Mouse (Mus musculus) limb, embryonic 12.5 days (tissue): ENCODE measurements around the gene Hip1. TPM values are rescaled to one million over a fixed set of nuclear protein-coding genes. Genes with fewer than 3 reads are reported as not detected.

Experiments
- ATAC-seq: fragments of 200-750 bp; cut with Nextera tagmentation; 2 replicates; pipeline ENCODE4 v1.8.0; 2017; ENCODE audit warnings: low read depth, moderate TSS enrichment; ENCODE audit not compliant: insufficient number of reproducible peaks, insufficient read depth, low FRiP score, low TSS enrichment
- H3K27ac ChIP-seq: fragments of 300-500 bp; sonication (generic); 2 replicates; pipeline ENCODE4 v1.5.1; 2016; ENCODE audit warnings: mild to moderate bottlenecking, moderate library complexity
- H3K27me3 ChIP-seq: fragments of 300-500 bp; sonication (generic); 2 replicates; pipeline ENCODE4 v1.6.1; 2016; ENCODE audit warnings: mild to moderate bottlenecking, moderate library complexity
- H3K36me3 ChIP-seq: fragments of 300-500 bp; sonication (generic); 2 replicates; pipeline ENCODE4 v1.6.1; 2016; ENCODE audit warnings: mild to moderate bottlenecking, moderate library complexity
- H3K4me1 ChIP-seq: fragments of 300-500 bp; sonication (generic); replicated peaks from 2 replicates; pipeline ENCODE4 v1.6.1; 2016
- H3K4me2 ChIP-seq: fragments of 300-500 bp; sonication (generic); 2 replicates; pipeline ENCODE4 v1.6.1; 2016; ENCODE audit warnings: mild to moderate bottlenecking, moderate library complexity
- H3K4me3 ChIP-seq: fragments of 300-500 bp; sonication (generic); replicated peaks from 2 replicates; pipeline ENCODE4 v1.5.1; 2016; ENCODE audit warnings: mild to moderate bottlenecking
- H3K9ac ChIP-seq: fragments of 300-500 bp; sonication (generic); replicated peaks from 2 replicates; pipeline ENCODE4 v1.6.1; 2016; ENCODE audit warnings: mild to moderate bottlenecking, moderate library complexity
- H3K9me3 ChIP-seq: fragments of 300-500 bp; sonication (generic); 2 replicates; pipeline ENCODE4 v1.6.1; 2016; ENCODE audit warnings: mild to moderate bottlenecking, moderate library complexity
- WGBS: fragments of 180-500 bp; shearing (Covaris S2); methylation state at CpG from one replicate; pipeline ENCODE4 v1.1.7; 2016; 5-methylcytosine and 5-hydroxymethylcytosine counted together
- polyA plus RNA-seq: library from polyadenylated mRNA; unstranded; fragments of >200 nt; fragmentation: Nextera tagmentation; extraction: Ambion mirVana; gene quantifications from 2 replicates; pipeline ENCODE4 v1.2.1, GENCODE M21; 2016

Gene Hip1
- polyA plus RNA-seq, 1 experiment from 2014 or later = 50.7 TPM

DNA sequence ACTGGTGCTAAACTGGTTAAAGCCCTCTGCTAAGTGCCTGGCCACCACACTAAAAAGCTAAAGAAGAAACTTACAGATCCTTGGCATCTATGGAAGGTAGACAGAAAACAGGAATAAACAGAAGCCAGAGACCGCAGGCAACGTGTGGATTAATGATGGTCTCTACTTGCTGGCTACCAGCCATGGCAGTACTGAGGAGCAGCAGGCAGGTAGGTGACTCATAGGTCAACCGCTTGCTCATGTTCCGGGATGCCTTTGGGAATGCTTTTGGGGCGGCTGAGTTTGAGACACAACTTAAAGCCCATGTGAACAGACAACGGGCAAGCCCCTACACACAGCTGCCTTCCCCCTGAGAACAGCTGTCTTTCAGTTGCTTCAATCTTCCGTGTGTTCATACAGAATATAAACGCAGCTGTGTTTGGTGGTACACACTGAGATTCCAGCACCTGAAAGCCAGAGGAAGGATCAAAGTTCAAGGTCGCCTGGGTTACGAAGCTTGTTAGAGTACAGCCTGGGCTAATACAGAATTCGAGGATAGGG lies 13.5 kb downstream of the Hip1 start:
- Histone ChIP-seq H3K27me3 (no peaks in the 10 kb centered on the region), H3K9ac (no peak overlapping the region), H3K4me3 (no peak overlapping the region), H3K4me1 (0 out of 2 replicates have a peak, but pooled peaks cover 3% of the 10 kb centered on the region), H3K27ac (no peak overlapping the region), H3K9me3 (no peaks in the 10 kb centered on the region), H3K36me3 (0 out of 2 replicates have a peak, but pooled peaks cover 15% of the 10 kb centered on the region), H3K4me2 (no peak overlapping the region)
- ATAC-seq = no peak
- 84% methylated on average over 11 of the region's 11 CpGs for WGBS

DNA sequence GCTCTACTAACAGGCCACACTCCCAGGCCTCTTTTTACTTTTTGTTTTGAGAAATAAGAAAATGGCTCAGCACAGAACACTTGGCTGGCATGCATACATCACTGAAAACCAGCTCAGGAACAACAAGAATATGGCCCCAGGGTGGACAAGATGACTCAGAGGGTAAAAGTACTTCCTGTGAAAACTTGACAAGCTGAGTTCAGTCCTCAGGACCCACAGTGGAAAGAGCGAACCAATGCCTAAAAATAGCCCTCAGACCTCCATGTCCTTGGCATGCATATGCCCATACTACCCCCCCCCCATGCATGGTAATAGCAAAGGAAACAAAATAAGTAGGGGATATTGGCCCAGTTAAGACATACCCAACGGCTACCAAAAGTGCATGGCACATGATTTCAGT lies 15.0 kb downstream of the Hip1 start:
- H3K27ac ChIP-seq = no peak overlapping the region
- H3K4me1 ChIP-seq = peaks cover 10% of the 10 kb centered on the region
- no peak overlapping the region for H3K9ac ChIP-seq
- H3K9me3 ChIP-seq = no peaks in the 10 kb centered on the region
- no peaks in the 10 kb centered on the region for H3K27me3 ChIP-seq
- H3K4me2 ChIP-seq = no peak overlapping the region
- no peak for ATAC-seq
- 0 out of 2 replicates have a peak, but pooled peaks cover 15% of the 10 kb centered on the region for H3K36me3 ChIP-seq
- H3K4me3 ChIP-seq = no peak overlapping the region
- WGBS = 91% methylated on average over 2 of the region's 2 CpGs

DNA sequence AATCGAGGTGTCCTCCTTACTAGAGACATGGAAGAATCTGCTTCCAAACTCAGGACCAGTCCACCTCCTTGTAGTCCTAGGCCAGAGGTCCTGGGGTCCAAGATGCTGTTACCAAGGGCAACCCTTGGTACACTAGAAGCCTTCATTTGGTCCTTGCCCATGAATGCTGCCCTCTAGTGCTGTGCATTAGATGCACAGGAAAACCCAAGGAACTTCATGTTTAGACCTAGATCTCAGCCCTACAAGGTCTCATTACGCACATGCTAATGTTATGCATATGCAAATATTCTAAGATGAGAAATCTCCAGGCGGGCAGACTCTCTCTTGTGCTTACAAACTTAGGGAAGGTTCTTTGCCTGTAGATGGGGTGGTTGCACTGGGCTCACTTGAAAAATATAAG lies 15.6 kb downstream of the Hip1 start:
- no peaks in the 10 kb centered on the region for H3K9me3 ChIP-seq
- peaks cover 14% of the 10 kb centered on the region for H3K4me1 ChIP-seq
- H3K36me3 ChIP-seq = 0 out of 2 replicates have a peak, but pooled peaks cover 15% of the 10 kb centered on the region
- no peak overlapping the region for H3K4me2 ChIP-seq
- no peak overlapping the region for H3K4me3 ChIP-seq
- H3K9ac ChIP-seq = no peak overlapping the region
- 79% methylated on average over 3 of the region's 3 CpGs for WGBS
- no peaks in the 10 kb centered on the region for H3K27me3 ChIP-seq
- no peak for ATAC-seq
- no peak overlapping the region for H3K27ac ChIP-seq

DNA sequence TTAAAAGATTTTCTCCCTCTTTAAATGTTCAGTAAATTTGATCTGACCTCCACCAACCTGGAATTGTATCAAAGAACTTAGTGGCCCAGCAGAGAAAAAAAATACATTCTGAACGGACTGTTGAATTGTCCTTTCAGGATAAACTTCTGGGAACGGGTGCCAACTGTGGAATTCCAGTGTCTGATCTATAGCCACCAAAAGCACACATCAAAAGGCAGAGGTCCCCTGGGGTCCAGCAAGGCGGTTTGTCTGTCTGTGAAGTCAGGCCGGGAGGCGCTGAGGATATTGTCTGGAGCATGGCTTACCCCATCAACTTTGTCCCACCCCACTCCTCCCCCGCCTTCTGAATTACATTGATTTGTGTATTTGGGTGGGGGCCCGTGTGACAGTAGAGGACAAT lies 16.9 kb downstream of the Hip1 start:
- 36% methylated on average over 7 of the region's 7 CpGs for WGBS
- H3K4me3 ChIP-seq = no peak overlapping the region
- no peak overlapping the region for H3K27ac ChIP-seq
- no peak overlapping the region for H3K9ac ChIP-seq
- H3K4me2 ChIP-seq = no peak overlapping the region
- H3K27me3 ChIP-seq = no peaks in the 10 kb centered on the region
- peaks cover 14% of the 10 kb centered on the region for H3K4me1 ChIP-seq
- ATAC-seq = no peak
- H3K36me3 ChIP-seq = 0 out of 2 replicates have a peak, but pooled peaks cover 15% of the 10 kb centered on the region
- peaks cover 4% of the 10 kb centered on the region; the same call in 1 of the 2 replicates for H3K9me3 ChIP-seq

DNA sequence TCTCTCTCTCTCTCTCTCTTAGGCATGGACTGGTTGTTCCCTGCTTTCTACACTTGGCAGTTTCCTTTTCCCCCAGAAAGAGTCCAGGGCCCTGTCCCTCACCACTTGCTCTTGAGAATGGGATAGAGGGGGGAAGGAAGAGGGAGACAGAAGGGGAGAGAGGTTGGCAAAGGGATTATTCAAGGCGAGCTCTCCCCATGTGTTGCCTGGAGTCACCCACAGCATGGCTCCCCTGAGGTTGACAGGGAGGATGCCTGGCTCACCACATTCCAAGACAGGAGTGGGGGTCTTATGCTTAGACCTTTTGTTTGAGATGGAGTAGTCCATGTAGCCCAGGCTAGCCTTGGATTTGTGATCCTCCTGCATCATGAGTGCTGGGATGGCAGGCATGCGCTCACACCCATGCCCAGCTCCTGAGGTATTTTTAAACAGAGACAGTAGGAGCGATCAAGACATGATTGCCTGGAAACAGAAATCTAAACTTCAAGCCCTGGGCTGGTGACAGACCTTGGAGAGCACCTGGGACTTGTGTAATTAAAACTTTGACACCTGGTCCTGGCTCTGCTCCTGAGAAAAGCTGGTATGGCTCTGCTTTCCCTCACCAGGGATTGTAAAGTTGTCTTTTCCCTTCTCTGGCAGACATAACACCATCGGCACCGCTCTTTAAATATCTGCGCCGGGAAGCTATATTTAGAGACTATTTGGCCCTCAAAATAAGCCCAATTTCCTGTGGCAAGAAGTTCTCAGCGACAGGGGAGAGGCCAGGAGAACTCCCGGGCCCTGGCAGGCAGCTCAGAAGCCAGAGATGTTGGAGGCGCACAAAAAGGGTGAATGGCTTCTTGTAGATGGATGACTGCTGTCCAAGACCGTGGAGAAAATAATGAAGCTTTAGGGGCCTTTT lies 20.0 kb downstream of the Hip1 start:
- Histone ChIP-seq H3K4me3 (no peak overlapping the region), H3K27ac (no peak overlapping the region), H3K9ac (no peak overlapping the region), H3K36me3 (0 out of 2 replicates have a peak, but pooled peaks cover 7% of the 10 kb centered on the region), H3K4me2 (no peak overlapping the region; the same call in 1 of the 2 replicates), H3K9me3 (peaks cover 4% of the 10 kb centered on the region; the same call in 1 of the 2 replicates), H3K27me3 (no peaks in the 10 kb centered on the region), H3K4me1 (peaks cover 12% of the 10 kb centered on the region)
- ATAC-seq = no peak
- 44% methylated on average over 11 of the region's 11 CpGs for WGBS

DNA sequence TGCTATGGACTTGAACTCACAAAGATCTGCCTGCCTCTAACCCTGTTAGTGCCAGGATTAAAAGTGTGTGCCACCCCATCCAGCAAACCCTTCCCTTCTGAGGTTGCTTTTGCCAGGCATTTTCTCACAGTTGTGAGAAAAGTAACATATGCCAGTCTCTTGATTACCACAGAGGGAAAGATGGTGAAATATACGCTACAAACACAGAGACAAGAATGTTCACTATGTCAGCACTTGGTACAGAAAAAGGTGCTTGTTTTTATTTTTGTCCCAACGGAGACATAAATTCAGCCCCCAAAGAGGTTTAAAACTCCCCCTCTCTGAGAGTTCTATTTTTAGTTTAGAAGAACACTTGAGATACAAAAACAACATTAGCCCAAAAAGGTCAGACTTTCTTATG lies 20.8 kb downstream of the Hip1 start:
- Histone ChIP-seq H3K9me3 (peaks cover 4% of the 10 kb centered on the region; the same call in 1 of the 2 replicates), H3K4me2 (no peak overlapping the region), H3K9ac (no peak overlapping the region), H3K27ac (no peak overlapping the region), H3K4me3 (no peak overlapping the region), H3K36me3 (0 out of 2 replicates have a peak, but pooled peaks cover 7% of the 10 kb centered on the region), H3K4me1 (peaks cover 12% of the 10 kb centered on the region), H3K27me3 (no peaks in the 10 kb centered on the region)
- WGBS = 89% methylated on average over 2 of the region's 2 CpGs
- no peak for ATAC-seq

DNA sequence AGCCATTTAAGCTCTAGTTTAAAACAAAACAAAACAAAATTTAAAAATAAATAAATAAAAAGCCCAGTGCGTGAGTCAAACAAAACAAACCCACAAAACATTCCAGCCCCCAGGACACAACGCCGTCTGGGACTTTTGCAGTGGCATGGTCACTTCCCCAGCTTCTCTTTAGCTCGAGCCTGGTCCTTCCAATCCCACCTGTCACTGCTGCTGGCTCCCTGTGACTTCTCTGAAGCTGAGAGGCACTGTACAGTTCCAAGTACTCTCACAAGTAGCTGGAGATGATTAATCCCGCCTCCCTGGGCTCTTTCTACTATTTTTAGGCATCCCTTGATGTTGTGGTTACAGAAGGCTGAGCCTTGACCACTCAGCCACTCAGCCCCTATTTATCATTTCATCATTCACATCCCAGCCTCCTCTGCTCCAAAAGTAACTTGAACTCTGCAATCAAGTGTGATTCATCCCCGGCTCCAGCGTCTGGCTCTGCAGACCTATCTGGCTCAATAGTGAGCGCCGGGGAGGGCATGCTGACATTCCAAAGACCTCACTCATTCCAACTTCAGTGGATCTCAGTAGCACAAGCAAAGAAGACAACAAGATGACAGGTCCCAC lies 22.7 kb downstream of the Hip1 start:
- ATAC-seq = no peak
- Histone ChIP-seq H3K36me3 (0 out of 2 replicates have a peak, but pooled peaks cover 4% of the 10 kb centered on the region), H3K27me3 (no peaks in the 10 kb centered on the region), H3K9ac (no peak overlapping the region), H3K9me3 (peaks cover 4% of the 10 kb centered on the region; the same call in 1 of the 2 replicates), H3K4me1 (peaks cover 12% of the 10 kb centered on the region), H3K4me2 (no peak overlapping the region), H3K4me3 (no peak overlapping the region), H3K27ac (no peak overlapping the region)
- WGBS = 78% methylated on average over 9 of the region's 9 CpGs

DNA sequence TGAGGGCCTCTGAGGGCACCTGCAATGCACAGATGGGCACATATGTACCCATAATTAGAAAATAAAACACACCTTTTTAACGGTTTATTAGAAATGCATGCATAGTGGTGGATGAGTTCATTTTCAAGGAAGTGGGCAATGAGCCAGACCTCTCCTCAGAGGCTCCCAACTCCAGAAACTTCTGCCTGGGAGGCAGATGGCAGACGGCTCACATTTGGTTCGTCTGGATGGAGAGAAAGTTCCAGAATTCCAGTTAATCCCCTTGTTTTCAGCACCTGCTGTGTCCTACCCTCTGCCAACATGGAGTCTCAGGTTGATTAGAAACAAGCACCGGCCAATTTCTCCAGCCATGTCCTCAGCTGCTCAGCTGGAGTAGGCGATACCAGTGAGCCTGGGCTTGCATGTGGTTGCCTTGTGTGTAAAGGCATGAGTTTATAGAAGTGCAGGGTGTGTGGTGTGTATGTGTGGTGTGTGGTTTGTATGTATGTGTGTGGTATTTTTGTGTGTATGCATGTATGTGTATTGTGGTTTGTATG lies 27.5 kb downstream of the Hip1 start:
- Histone ChIP-seq H3K36me3 (peaks cover 18% of the 10 kb centered on the region), H3K27ac (no peak overlapping the region), H3K4me3 (no peak overlapping the region), H3K27me3 (no peaks in the 10 kb centered on the region), H3K9me3 (peaks cover 16% of the 10 kb centered on the region), H3K4me2 (no peak overlapping the region), H3K4me1 (no peaks in the 10 kb centered on the region), H3K9ac (no peak overlapping the region)
- 84% methylated on average over 5 of the region's 5 CpGs for WGBS
- ATAC-seq = no peak

DNA sequence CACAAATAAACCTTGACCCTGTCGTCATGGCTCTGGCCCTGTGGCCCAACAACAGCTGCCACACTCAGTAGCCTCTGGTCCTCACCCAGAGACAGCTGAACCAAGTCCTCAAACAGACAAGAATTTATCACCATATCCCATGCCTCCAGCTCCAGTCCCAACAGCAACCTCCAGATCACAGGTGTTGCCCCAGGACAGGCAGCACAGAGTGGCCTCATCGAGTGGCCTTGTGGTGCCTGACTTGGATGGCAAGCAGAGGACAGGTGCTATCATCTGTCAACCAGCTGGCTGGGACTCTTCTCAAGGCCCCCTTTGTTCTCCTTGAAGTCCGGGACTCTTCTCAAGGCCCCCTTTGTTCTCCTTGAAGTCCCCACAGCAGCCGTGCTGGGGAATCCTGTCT lies 31.8 kb downstream of the Hip1 start:
- H3K9me3 ChIP-seq = peaks cover 16% of the 10 kb centered on the region
- WGBS = 53% methylated on average over 4 of the region's 4 CpGs
- H3K27me3 ChIP-seq = no peaks in the 10 kb centered on the region
- no peak overlapping the region for H3K4me3 ChIP-seq
- ATAC-seq = no peak
- no peak overlapping the region for H3K27ac ChIP-seq
- H3K4me1 ChIP-seq = peaks cover 10% of the 10 kb centered on the region
- H3K36me3 ChIP-seq = peaks cover 18% of the 10 kb centered on the region
- H3K4me2 ChIP-seq = no peak overlapping the region
- no peak overlapping the region for H3K9ac ChIP-seq

DNA sequence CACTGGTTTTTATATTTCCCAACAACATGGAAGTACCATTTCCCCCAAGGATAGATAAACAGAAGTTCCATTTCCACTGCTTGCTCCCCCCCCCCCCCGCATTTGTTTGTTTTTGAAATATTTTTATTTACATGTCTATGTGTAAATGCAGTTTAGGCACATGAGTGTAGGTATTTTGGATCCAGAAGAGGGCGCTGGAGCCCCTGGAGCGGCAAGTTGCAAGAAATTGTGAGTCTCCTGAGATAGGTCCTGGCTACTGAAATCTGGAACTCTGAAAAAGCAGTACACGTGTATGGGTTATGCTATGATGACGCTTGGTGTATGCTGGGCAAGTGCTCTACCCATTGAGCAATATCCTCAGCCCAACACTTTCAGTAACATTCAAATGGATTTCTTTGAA lies 33.8 kb downstream of the Hip1 start:
- Histone ChIP-seq H3K4me3 (no peak overlapping the region), H3K9me3 (peaks cover 13% of the 10 kb centered on the region), H3K9ac (no peak overlapping the region), H3K4me1 (peaks cover 29% of the 10 kb centered on the region), H3K36me3 (peaks cover 7% of the 10 kb centered on the region), H3K27me3 (no peaks in the 10 kb centered on the region), H3K4me2 (no peak overlapping the region), H3K27ac (no peak overlapping the region)
- ATAC-seq = no peak
- WGBS = 58% methylated on average over 5 of the region's 5 CpGs

DNA sequence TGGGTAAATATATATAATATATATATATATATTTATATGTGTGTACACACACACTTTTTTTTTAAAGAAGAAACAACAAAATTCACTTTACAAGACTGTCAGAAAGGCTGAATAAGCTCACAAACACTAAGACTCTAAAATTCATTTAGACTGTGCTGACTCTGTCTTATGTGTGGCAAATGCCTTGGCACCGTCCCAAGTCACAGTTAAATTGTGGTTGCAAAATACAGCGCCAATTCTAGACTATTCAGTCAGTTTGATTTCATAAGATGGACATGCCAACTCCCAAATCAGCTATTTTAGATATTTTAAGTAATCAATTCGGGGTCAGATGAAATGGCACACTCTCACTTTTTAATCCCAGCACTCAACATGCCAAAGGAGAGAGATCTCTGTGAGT lies 36.6 kb downstream of the Hip1 start:
- Histone ChIP-seq H3K9me3 (0 out of 2 replicates have a peak, but pooled peaks cover 4% of the 10 kb centered on the region), H3K4me2 (no peak overlapping the region), H3K27me3 (no peaks in the 10 kb centered on the region), H3K9ac (no peak overlapping the region), H3K4me1 (peaks cover 48% of the 10 kb centered on the region), H3K36me3 (no peaks in the 10 kb centered on the region), H3K4me3 (no peak overlapping the region), H3K27ac (no peak overlapping the region)
- no peak for ATAC-seq
- WGBS = 74% methylated on average over 3 of the region's 3 CpGs
